Mouse (Mus musculus): ENCODE results near the gene Cdk8. TPM values are rescaled to one million over a fixed set of nuclear protein-coding genes. Genes with fewer than 3 reads are reported as not detected.

The Cdk8 gene
- total RNA-seq, 2 experiments from 2014 or later = 14.9 to 17.5 TPM

- DNase-seq (ENCODE audit: low spot score) = no peak
Observed at GRCm38 (mm10) chr5:146232056-146232675, 1.1 kb downstream of the Cdk8 start.

- no peak for DNase-seq (ENCODE audit: low spot score)
Observed at GRCm38 (mm10) chr5:146232816-146233215, 1.8 kb downstream of the Cdk8 start.

- no peak for DNase-seq (ENCODE audit: low spot score)
Observed at GRCm38 (mm10) chr5:146234336-146234735, 3.3 kb downstream of the Cdk8 start.

- DNase-seq (ENCODE audit: low spot score) = no peak
Observed at GRCm38 (mm10) chr5:146238274-146238673, 7.2 kb downstream of the Cdk8 start.

GRCm38 (mm10) chr5:146240771-146241170, 9.7 kb downstream of the Cdk8 start:
- DNase-seq (ENCODE audit: low spot score) = no peak

- DNase-seq (ENCODE audit: low spot score) = no peak
Observed at GRCm38 (mm10) chr5:146241202-146241601, 10.2 kb downstream of the Cdk8 start.

GRCm38 (mm10) chr5:146245193-146245592, 14.2 kb downstream of the Cdk8 start:
- no peak for DNase-seq (ENCODE audit: low spot score)

GRCm38 (mm10) chr5:146245646-146246370, 14.8 kb downstream of the Cdk8 start:
- DNase-seq (ENCODE audit: low spot score) = no peak

GRCm38 (mm10) chr5:146246386-146246785, 15.4 kb downstream of the Cdk8 start:
- DNase-seq (ENCODE audit: low spot score) = no peak

GRCm38 (mm10) chr5:146247709-146248108, 16.7 kb downstream of the Cdk8 start:
- DNase-seq (ENCODE audit: low spot score) = no peak

GRCm38 (mm10) chr5:146248746-146249145, 17.7 kb downstream of the Cdk8 start:
- peak; percentile 33 for DNase-seq (ENCODE audit: low spot score)

- DNase-seq (ENCODE audit: low spot score) = no peak
Observed at GRCm38 (mm10) chr5:146250369-146251075, 19.5 kb downstream of the Cdk8 start.

GRCm38 (mm10) chr5:146251663-146252429, 20.8 kb downstream of the Cdk8 start:
- no peak for DNase-seq (ENCODE audit: low spot score)

GRCm38 (mm10) chr5:146253644-146254043, 22.6 kb downstream of the Cdk8 start:
- DNase-seq (ENCODE audit: low spot score) = peak; percentile 41

GRCm38 (mm10) chr5:146260003-146260402, 29.0 kb downstream of the Cdk8 start:
- DNase-seq (ENCODE audit: low spot score) = no peak

- no peak for DNase-seq (ENCODE audit: low spot score)
Observed at GRCm38 (mm10) chr5:146265934-146266591, 35.0 kb downstream of the Cdk8 start.

- no peak for DNase-seq (ENCODE audit: low spot score)
Observed at GRCm38 (mm10) chr5:146267776-146268175, 36.7 kb downstream of the Cdk8 start.

- no peak for DNase-seq (ENCODE audit: low spot score)
Observed at GRCm38 (mm10) chr5:146270593-146270992, 39.6 kb downstream of the Cdk8 start.

- DNase-seq (ENCODE audit: low spot score) = no peak
Observed at GRCm38 (mm10) chr5:146271662-146272061, 40.6 kb downstream of the Cdk8 start.

- DNase-seq (ENCODE audit: low spot score) = no peak
Observed at GRCm38 (mm10) chr5:146273096-146273495, 42.1 kb downstream of the Cdk8 start.

- no peak for DNase-seq (ENCODE audit: low spot score)
Observed at GRCm38 (mm10) chr5:146274420-146275045, 43.5 kb downstream of the Cdk8 start.
